Mouse (Mus musculus) neural tube, embryonic 13.5 days (tissue): Measurements from ENCODE around the gene Ccnt1. TPM values are rescaled to one million over a fixed set of nuclear protein-coding genes. Genes with fewer than 3 reads are reported as not detected.

Experiments
- ATAC-seq: fragments of 200-750 bp; cut with Nextera tagmentation; 2 replicates; pipeline ENCODE4 v1.8.0; 2017; ENCODE audit warnings: low read depth, mild to moderate bottlenecking, moderate TSS enrichment, moderate library complexity
- H3K27ac ChIP-seq: fragments of 300-500 bp; sonication (generic); replicated peaks from 2 replicates; pipeline ENCODE4 v1.5.1; 2015; ENCODE audit warnings: moderate library complexity, mild to moderate bottlenecking, inconsistent platforms
- H3K27me3 ChIP-seq: fragments of 300-500 bp; sonication (generic); 2 replicates; pipeline ENCODE4 v1.6.1; 2015; ENCODE audit warnings: mild to moderate bottlenecking, inconsistent platforms
- H3K36me3 ChIP-seq: fragments of 300-500 bp; sonication (generic); 2 replicates; pipeline ENCODE4 v1.6.1; 2015; ENCODE audit warnings: mild to moderate bottlenecking, inconsistent platforms
- H3K4me1 ChIP-seq: fragments of 300-500 bp; sonication (generic); replicated peaks from 2 replicates; pipeline ENCODE4 v1.6.1; 2015; ENCODE audit warnings: inconsistent platforms
- H3K4me2 ChIP-seq: fragments of 300-500 bp; sonication (generic); 2 replicates; pipeline ENCODE4 v1.6.1; 2015; ENCODE audit warnings: inconsistent platforms, mild to moderate bottlenecking, moderate library complexity
- H3K4me3 ChIP-seq: fragments of 300-500 bp; sonication (generic); 2 replicates; pipeline ENCODE4 v1.5.1; 2015; ENCODE audit warnings: mild to moderate bottlenecking, inconsistent platforms
- H3K9ac ChIP-seq: fragments of 300-500 bp; sonication (generic); 2 replicates; pipeline ENCODE4 v1.6.1; 2015; ENCODE audit warnings: moderate library complexity, mild to moderate bottlenecking, inconsistent platforms
- H3K9me3 ChIP-seq: fragments of 300-500 bp; sonication (generic); 2 replicates; pipeline ENCODE4 v1.6.1; 2016; ENCODE audit warnings: inconsistent platforms
- WGBS: fragments of 180-500 bp; shearing (Covaris S2); methylation state at CpG from one replicate; pipeline ENCODE4 v1.1.7; 2015; 5-methylcytosine and 5-hydroxymethylcytosine counted together
- polyA plus RNA-seq: library from polyadenylated mRNA; unstranded; fragments of >200 nt; fragmentation: Nextera tagmentation; extraction: Ambion mirVana; gene quantifications from 2 replicates; pipeline ENCODE4 v1.2.1, GENCODE M21; 2015

The Ccnt1 gene
- polyA plus RNA-seq, 1 experiment from 2014 or later, result 68.7 TPM

GRCm38 (mm10) chr15:98512799-98513321, 57.9 kb downstream of the Ccnt1 start:
- Histone ChIP-seq H3K9me3 (no peaks in the 10 kb centered on the region), H3K9ac (no peak overlapping the region)

DNA sequence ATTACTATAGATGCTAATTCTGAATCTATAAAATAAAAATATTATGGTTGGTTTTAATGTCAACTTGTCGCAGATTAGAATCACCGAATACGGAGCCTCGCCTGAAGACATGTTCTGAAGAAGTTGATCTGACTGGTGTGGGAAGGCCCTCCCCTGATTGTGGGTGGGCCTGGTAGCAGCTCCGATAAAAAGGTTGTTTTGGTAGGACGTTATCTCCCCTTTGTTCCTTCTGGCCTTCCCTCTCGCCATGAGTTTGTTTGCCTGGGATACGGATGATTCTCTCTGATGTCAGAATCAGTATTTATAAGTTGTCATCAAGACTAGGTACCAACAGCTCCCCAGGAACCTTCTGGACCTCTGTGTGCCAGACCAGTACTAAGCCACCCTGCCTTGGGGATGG, 58.5 kb downstream of the Ccnt1 start:
- no peak overlapping the region for H3K27ac ChIP-seq
- H3K27me3 ChIP-seq, result no peaks in the 10 kb centered on the region
- no peaks in the 10 kb centered on the region for H3K9me3 ChIP-seq
- peaks cover 7% of the 10 kb centered on the region; the same call in 1 of the 2 replicates for H3K36me3 ChIP-seq
- WGBS, result 67% methylated on average over 8 of the region's 8 CpGs
- H3K9ac ChIP-seq, result no peak overlapping the region
- H3K4me1 ChIP-seq, result peaks cover 16% of the 10 kb centered on the region
- ATAC-seq, result no peak
- H3K4me2 ChIP-seq, result no peak overlapping the region
- H3K4me3 ChIP-seq, result no peak overlapping the region

More at GRCm38 (mm10) chr15:98512799-98513321, 57.9 kb downstream of the Ccnt1 start:
- Histone ChIP-seq H3K4me2 (no peak overlapping the region), H3K4me1 (peaks cover 16% of the 10 kb centered on the region), H3K36me3 (peaks cover 13% of the 10 kb centered on the region), H3K4me3 (no peak overlapping the region), H3K27me3 (no peaks in the 10 kb centered on the region), H3K27ac (no peak overlapping the region)
- 52% methylated on average over 17 of the region's 17 CpGs for WGBS
- no peak for ATAC-seq

GRCm38 (mm10) chr15:98511386-98511928, 59.3 kb downstream of the Ccnt1 start:
- no peak overlapping the region for H3K4me3 ChIP-seq
- 63% methylated on average over 13 of the region's 13 CpGs for WGBS
- ATAC-seq, result no peak
- no peak overlapping the region for H3K27ac ChIP-seq
- 0 out of 2 replicates have a peak, but pooled peaks cover 6% of the 10 kb centered on the region for H3K36me3 ChIP-seq
- no peaks in the 10 kb centered on the region for H3K9me3 ChIP-seq
- H3K27me3 ChIP-seq, result no peaks in the 10 kb centered on the region
- peaks cover 16% of the 10 kb centered on the region for H3K4me1 ChIP-seq
- H3K4me2 ChIP-seq, result peak overlapping the region; percentile 52; the same call in 1 of the 2 replicates
- H3K9ac ChIP-seq, result no peak overlapping the region

- Histone ChIP-seq H3K27ac (no peak overlapping the region), H3K27me3 (no peaks in the 10 kb centered on the region), H3K36me3 (0 out of 2 replicates have a peak, but pooled peaks cover 6% of the 10 kb centered on the region), H3K9me3 (no peaks in the 10 kb centered on the region), H3K4me3 (peak overlapping the region; percentile 16; the same call in 1 of the 2 replicates), H3K4me2 (peak overlapping the region; percentile 52), H3K9ac (no peak overlapping the region), H3K4me1 (peaks cover 16% of the 10 kb centered on the region)
- WGBS, result 25% methylated on average over 25 of the region's 25 CpGs
- peak; percentile 33; the same call in 1 of the 2 replicates for ATAC-seq
These were observed 60.0 kb downstream of the Ccnt1 start for GRCm38 (mm10) chr15:98510438-98511385.

DNA sequence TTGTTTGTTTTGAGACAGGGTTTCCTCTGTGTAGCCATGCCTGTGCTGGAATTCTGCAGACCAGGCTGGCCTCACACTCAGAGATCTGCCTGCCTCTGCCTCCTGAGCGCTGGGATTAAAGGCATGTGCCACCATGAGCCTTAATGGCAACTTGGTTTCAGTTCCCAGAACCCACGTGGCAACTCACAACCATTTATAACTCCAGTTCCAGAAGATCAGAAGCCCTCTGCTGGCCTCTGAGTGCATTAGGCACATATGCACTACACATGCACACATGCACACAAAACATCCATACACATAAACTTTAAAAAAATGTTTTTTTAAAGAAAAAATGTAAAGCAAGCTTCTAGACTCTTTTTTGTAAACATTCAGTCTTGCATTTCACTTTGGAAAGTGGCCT, 61.3 kb downstream of the Ccnt1 start:
- 59% methylated on average over 2 of the region's 2 CpGs for WGBS
- H3K4me2 ChIP-seq, result no peak overlapping the region
- H3K27me3 ChIP-seq, result no peaks in the 10 kb centered on the region
- H3K9me3 ChIP-seq, result no peaks in the 10 kb centered on the region
- no peak overlapping the region for H3K9ac ChIP-seq
- H3K36me3 ChIP-seq, result no peaks in the 10 kb centered on the region
- no peak for ATAC-seq
- H3K27ac ChIP-seq, result no peak overlapping the region
- no peak overlapping the region for H3K4me3 ChIP-seq
- H3K4me1 ChIP-seq, result peaks cover 16% of the 10 kb centered on the region

DNA sequence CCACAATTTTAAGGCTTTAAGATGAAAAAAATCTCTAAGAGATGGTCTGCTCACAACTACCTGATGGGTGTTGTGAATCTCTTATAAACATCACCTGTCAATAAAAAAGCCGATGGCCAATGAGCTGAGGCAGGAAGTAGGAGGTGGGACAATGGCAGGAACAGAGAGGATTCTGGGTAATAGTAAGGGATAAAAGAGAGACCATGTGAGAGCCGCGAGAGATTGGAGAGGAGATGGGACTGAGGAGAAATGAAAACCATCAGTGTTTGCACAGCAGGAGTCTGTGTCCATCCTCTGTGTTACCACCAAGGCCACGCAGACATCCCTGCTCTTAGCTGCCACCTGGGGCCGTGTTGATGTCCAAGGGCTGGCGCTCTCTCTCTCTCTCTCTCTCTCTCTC, 63.4 kb downstream of the Ccnt1 start:
- WGBS, result 94% methylated on average over 6 of the region's 6 CpGs
- Histone ChIP-seq H3K4me2 (no peak overlapping the region), H3K9ac (no peak overlapping the region)

GRCm38 (mm10) chr15:98506253-98506957, 64.3 kb downstream of the Ccnt1 start:
- peaks cover 10% of the 10 kb centered on the region for H3K4me1 ChIP-seq
- no peak for ATAC-seq
- WGBS, result 79% methylated on average over 9 of the region's 9 CpGs
- H3K27ac ChIP-seq, result no peak overlapping the region
- no peaks in the 10 kb centered on the region for H3K36me3 ChIP-seq
- no peaks in the 10 kb centered on the region for H3K9me3 ChIP-seq
- H3K4me2 ChIP-seq, result no peak overlapping the region
- H3K9ac ChIP-seq, result no peak overlapping the region
- H3K4me3 ChIP-seq, result no peak overlapping the region
- no peaks in the 10 kb centered on the region for H3K27me3 ChIP-seq

More for the DNA sequence above, 63.4 kb downstream of the Ccnt1 start:
- ATAC-seq, result no peak
- Histone ChIP-seq H3K27ac (no peak overlapping the region), H3K9me3 (no peaks in the 10 kb centered on the region), H3K27me3 (no peaks in the 10 kb centered on the region), H3K4me3 (no peak overlapping the region), H3K4me1 (peaks cover 11% of the 10 kb centered on the region), H3K36me3 (no peaks in the 10 kb centered on the region)

DNA sequence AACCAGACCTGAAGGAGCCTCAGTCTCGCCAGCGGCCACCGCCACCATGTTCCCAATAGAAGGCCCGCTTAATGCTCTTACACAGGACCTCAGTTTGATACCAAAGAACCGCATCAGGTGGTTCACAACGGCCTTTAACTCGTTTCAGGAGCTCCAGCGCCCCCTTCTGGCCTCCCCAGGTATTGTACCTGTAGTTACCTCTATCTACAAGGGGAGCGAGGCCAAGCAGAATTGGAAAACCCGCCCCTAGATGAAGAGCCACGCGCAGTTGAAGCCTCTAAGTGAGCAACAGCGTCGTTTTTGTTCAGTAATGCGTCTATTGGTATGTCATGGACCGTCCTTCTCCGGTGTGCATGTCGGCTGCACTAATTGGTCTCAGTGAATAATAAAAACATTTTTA, 66.2 kb downstream of the Ccnt1 start:
- H3K27ac ChIP-seq, result no peak overlapping the region
- ATAC-seq, result no peak
- 13% methylated on average over 18 of the region's 18 CpGs for WGBS
- H3K27me3 ChIP-seq, result no peaks in the 10 kb centered on the region
- H3K9ac ChIP-seq, result no peak overlapping the region
- H3K4me1 ChIP-seq, result no peaks in the 10 kb centered on the region
- H3K9me3 ChIP-seq, result no peaks in the 10 kb centered on the region
- no peaks in the 10 kb centered on the region for H3K36me3 ChIP-seq
- H3K4me2 ChIP-seq, result no peak overlapping the region
- H3K4me3 ChIP-seq, result no peak overlapping the region

DNA sequence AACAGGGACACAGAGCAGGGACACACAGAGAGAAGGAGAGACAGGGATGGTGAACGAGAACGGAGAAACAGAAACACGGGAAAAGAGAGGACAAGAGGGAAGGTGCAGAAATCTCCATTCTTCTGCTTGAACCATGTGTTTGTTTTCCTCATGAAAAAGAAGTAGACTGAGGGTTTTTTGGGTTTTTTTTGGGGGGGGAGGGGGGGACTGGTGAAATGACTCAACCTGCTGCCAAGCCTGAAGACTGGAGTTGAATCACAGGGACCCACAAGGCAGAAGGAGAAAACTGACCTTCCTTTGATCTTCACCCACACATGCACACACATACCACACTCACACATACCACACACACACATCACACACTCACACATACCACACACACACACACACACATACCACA, 67.4 kb downstream of the Ccnt1 start:
- H3K27me3 ChIP-seq, result no peaks in the 10 kb centered on the region
- no peak overlapping the region for H3K4me3 ChIP-seq
- H3K4me1 ChIP-seq, result no peaks in the 10 kb centered on the region
- 92% methylated on average over 3 of the region's 3 CpGs for WGBS
- H3K9ac ChIP-seq, result no peak overlapping the region
- no peaks in the 10 kb centered on the region for H3K36me3 ChIP-seq
- no peak overlapping the region for H3K27ac ChIP-seq
- no peak for ATAC-seq
- H3K9me3 ChIP-seq, result no peaks in the 10 kb centered on the region
- H3K4me2 ChIP-seq, result no peak overlapping the region

GRCm38 (mm10) chr15:98497631-98498030, 73.1 kb downstream of the Ccnt1 start:
- H3K4me1 ChIP-seq, result no peaks in the 10 kb centered on the region
- H3K9ac ChIP-seq, result no peak overlapping the region
- no peaks in the 10 kb centered on the region for H3K27me3 ChIP-seq
- 90% methylated on average over 17 of the region's 17 CpGs for WGBS
- H3K4me2 ChIP-seq, result no peak overlapping the region
- no peaks in the 10 kb centered on the region for H3K36me3 ChIP-seq
- no peak overlapping the region for H3K4me3 ChIP-seq
- H3K27ac ChIP-seq, result no peak overlapping the region
- ATAC-seq, result no peak
- H3K9me3 ChIP-seq, result no peaks in the 10 kb centered on the region

DNA sequence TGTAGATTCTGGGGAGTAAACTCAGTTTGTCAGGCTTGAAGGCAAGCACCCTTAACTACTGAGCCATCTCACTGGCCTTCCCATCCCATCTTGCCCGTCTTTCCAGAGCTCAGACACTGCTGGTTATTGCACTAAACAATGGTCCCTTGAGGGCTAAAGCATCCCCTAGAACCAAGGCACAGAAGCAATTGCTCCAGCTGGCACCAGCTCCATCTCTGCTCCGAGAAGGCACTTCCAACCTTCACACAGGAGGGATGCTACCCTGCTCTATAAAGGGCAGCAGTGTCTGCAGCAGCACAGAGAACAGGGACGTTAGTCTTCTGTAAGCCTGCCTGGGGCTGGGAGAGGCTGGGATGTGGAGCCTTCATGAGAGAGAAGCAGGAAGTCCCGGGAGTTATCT, 78.6 kb downstream of the Ccnt1 start, which contains the start of gene Olfr279:
Gene Olfr279 (plus strand): TSS at position 301 of the 400 bp plus-strand sequence.
- H3K4me1 ChIP-seq, result no peaks in the 10 kb centered on the region
- ATAC-seq, result no peak
- H3K36me3 ChIP-seq, result no peaks in the 10 kb centered on the region
- H3K9me3 ChIP-seq, result no peaks in the 10 kb centered on the region
- H3K9ac ChIP-seq, result no peak within 1 kb of the TSS
- no peak within 1 kb of the TSS for H3K4me2 ChIP-seq
- WGBS, result 64% methylated on average over 4 of the region's 4 CpGs
- H3K27ac ChIP-seq, result no peak within 1 kb of the TSS
- no peak within 1 kb of the TSS for H3K4me3 ChIP-seq
- H3K27me3 ChIP-seq, result no peaks in the 10 kb centered on the region

DNA sequence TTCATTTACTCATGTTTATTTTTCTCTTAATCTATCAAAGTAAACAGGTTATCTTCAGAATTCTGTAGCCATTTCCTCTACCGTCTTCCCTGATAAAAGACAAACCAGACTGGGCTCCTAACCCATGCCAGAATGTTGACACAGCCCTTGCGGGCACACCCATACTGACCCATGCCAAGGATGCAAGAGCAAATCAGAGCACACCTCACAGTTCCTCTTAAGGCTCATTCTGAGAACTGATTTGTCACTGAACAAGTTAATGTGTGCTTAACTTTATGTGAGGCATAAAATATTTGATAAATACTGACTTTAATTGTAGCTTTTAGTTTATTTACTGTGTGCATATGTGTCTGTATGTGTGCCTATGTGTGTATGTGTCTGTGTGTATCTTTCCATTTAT, 79.4 kb downstream of the Ccnt1 start:
- H3K36me3 ChIP-seq, result no peaks in the 10 kb centered on the region
- no peak overlapping the region for H3K9ac ChIP-seq
- H3K4me1 ChIP-seq, result no peaks in the 10 kb centered on the region
- no peaks in the 10 kb centered on the region for H3K9me3 ChIP-seq
- ATAC-seq, result no peak
- no peaks in the 10 kb centered on the region for H3K27me3 ChIP-seq
- no peak overlapping the region for H3K4me2 ChIP-seq
- no peak overlapping the region for H3K27ac ChIP-seq
- WGBS, result 85% methylated on average over 2 of the region's 2 CpGs
- H3K4me3 ChIP-seq, result no peak overlapping the region
